Mouse (Mus musculus) embryonic fibroblast, embryonic 13.5 days (primary cell): Measurements from ENCODE around the gene Ppp1cc.

Experiments used
- CTCF ChIP-seq: IDR thresholded peaks from 2 replicates; pipeline ENCODE4 v1.5.1; 2011; ENCODE audit warnings: mild to moderate bottlenecking, control low read depth, low read length, moderate library complexity, borderline replicate concordance; ENCODE audit not compliant: insufficient read depth
- POLR2A ChIP-seq: IDR thresholded peaks from 2 replicates; pipeline ENCODE4 v1.6.1; 2011; ENCODE audit warnings: low read depth, mild to moderate bottlenecking, control low read depth, low read length, moderate library complexity

DNA sequence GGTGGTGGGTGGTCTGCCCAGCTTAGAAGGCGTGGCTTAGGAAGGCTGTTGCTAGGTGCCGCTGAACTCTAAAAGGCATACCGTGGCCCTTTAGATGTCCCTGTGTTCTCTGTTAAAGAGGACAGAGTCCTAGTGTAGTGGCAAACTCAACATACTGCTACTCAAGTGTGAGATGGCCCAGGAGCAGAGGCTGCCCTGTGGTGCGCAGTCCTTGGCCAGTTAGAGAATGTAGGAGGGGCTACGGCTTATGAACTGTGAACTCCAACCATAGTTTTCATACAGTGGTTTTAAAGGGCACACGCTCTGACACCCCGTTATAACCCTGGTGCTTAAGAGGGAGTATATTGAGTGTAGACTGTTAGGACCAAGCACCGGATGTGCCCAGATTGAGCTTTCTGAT, 13.0 kb downstream of the Ppp1cc start:
- no peak for TF ChIP-seq CTCF
- TF ChIP-seq POLR2A = no peak
